Mouse (Mus musculus): ENCODE results near the gene Angptl7.

- TF ChIP-seq CTCF (IDR thresholded peaks at IDR 0.05) (no peak), EP300 (IDR thresholded peaks at IDR 0.05) (peak; percentile 65)
These were observed 27.1 kb upstream of the Angptl7 start for GRCm38 (mm10) chr4:148527158-148527910.

Measured in lung, postnatal 0 days (tissue).